Mouse (Mus musculus): Measurements from ENCODE around the gene Ehbp1.

The Ehbp1 gene

DNA sequence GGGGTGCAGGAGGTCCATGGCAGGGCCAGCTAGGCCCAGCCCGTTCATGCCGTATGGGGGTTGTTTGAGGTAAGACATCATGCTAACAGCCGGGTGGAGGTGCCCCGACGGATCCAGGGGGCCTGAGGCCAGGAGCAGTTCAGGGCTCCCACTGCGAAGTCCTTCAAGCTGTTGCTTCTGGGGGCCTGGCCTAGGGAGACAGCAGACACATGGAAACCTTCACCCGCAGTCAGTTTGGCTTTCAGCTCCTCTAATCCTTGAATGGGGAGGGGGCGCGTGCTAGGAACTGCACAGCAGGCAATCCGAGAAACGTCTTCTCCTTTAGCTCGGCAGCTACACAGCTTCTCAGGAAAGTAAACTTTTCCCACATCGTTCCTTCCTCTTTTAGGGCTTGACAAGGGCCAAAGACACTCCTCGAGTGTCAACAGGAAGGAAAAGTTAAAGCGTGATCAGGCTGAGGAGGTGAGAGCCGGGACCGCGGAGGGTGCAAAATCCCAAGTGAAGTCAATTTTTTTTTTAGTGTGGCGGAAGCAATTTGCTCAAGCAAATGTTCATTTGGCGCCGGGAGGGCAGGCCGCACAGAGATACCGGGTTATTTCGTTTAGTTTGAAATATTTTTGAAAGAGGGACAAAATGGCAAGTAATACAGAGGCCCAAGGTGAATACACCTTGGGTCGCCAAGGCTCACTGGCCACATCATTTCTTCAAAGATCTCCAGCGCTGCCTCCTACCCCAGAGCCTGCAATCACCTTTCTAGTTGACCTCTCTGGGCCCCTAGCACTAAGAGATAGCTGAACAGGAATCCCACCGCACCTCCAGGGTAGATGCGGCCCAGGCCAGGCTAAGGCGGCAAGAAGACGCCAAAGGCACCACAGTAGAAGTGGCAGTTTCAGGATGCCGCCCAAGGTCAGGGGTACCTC, 342.4 kb downstream of the Ehbp1 start:
- DNase-seq = no peak

DNA sequence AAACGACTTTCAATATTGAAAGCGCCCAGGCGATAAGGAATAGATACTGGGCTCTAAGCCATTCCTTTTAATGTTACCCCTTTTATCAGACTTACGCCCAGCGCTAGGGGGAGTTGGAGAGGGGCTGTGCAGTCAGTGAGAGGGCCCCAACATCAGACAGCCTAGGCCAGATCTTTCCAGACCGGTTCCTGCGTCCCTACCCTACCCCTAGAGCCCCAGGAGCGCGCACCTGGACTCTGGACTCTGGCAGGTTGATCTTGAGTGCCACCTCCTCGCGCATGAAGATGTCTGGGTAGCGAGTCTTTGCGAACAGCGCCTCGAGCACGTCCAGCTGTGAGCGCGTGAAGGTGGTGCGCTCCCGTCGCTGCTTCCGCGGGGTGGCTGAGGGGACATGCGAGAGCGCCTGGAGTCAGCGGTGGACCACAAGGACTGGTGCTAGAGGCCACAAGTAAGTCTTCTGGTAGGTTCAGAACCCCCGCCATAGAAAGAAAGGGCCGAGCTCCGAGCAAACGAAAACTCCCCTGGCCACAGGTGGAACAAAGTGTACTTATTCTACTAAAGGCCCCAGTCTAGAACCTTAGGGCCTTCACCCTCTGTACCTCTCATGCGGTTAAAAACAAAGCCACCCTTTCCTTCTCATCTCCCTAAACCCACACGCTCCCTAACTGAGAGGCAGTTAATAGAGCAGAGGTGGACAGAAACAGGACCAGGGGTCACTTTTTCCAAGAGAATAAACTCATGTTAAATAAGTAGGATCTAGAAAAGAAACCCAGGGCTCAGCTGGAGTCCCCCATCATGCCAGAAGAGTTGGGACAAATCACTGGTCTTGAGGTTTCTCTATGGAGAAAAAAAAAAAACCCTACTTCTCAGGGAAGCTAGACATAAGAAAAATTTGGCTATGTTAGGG, 343.7 kb downstream of the Ehbp1 start:
- no peak for DNase-seq

DNA sequence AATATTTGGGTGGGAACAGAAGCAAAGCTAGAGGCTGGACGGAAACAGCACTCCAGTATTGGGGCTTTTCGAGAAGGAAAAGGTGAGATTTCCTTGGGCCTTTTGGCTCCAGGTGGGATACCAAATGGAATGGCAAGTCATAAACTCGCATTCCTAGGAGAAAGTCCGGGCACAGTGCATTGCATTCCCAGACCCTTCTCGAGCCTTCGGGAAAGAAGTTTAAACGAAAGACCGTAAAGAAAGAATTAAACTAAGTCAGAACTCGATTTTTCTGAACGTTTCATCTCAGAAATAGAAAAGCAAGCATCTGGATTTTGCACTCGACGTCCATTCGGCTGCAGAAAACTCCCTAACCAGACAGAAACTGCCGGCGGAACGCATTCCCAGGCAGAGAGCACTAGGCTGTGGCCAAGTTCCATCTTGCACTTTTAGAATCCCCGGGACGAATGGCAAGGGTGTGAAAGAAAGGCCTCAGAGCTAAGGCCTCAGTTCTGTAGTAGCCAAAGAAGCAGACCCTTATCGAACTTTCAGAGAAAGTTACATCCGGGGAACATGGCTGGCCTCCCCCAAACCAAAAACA, 344.4 kb downstream of the Ehbp1 start:
- DNase-seq = no peak

DNA sequence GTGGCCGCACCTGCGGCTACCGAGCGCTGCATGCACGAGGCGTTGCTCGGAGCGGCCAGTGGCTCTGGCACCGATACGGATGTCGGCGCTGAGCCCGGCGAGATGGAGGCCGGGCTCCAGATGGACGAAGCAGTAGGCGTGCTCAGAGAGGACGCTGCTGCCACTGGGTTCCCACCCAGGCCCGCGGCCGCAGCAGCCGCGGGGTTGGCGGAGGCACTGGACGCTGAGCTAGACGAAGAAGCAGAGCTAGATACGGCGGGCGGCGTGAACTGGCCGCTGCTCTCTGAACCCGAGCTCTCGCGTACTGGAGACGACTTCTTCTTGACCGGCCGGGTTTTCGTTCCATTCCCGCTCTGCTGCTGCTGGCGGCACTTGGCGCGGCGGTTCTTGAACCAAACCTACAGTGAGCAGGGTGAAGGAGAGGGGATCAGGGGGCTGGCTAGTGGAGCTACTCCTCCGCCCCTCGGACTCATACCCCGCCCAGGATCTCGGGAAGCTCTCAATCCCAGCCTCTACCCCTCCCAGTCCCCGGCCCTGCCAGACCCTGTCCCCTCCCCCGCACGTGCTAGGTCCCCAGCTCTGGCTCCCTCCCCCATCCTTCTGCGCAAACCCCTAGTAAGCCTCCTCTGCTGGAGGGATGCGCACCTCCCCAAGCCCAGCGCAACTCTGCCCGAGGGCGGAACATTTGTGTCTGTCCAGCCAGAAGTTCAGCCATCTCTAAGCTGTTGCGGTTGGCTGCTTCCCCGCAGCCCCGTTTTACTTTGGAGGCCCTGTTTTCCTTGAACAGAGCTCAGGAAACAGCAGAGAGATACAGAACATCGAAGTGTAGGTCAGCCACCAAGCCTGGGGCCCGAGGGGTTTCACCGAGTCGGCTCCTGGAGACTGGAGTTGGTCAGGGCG, 345.2 kb downstream of the Ehbp1 start:
- peak; percentile 41 for DNase-seq

DNA sequence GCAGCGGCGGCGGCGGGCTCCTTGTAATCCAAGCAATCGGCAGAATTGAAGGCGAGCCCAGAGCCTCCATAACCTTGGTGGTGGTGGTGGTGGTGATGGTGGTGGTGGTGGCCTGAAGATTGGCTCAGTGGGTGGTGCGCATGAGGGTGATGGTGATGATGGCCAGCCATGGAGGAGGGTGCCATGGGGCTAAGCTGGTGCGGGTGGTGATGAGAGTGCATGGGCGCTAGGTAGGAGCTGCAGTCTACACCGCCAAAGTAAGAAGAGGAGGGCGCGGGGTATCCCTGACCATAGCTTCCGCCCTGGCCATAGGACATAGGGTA, 345.8 kb downstream of the Ehbp1 start:
- DNase-seq = no peak

DNA sequence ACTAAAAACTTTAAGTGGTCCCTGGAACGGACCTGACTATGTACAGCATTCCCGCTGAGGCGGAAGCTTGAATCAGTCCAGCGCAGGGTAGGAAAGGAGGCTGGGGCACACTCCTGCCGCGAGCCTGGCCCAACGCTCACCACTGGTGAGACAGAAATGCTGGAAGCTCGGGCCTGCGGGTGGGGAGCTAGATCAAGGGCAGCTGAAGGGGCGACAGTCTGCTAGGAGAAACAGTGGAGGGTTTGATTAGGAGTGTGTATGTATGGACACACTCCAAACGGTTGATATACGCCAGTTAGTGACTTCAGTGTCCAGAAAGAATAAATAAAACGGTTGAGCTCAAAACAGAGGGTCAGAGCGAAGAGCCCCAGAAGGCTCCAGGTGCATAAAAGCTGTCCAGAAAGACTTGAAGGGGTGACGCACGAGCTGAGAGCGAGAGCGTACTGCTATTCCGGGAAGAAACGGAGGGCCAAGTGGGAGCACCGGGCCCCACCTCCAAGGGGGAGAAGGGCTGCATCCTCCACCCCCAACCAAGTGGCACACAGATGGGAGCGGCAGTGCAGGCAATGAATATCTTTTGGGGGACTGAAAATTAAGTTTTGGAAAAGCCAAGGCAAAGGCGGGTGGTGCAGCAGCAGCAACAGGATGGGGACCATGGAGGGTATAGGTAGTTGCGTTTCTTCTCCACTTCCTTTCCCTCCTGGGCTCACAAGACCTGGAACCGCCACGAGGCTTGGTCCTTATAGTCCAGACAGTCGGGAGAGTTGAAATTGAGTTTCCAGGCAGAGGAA, 346.4 kb downstream of the Ehbp1 start:
- no peak for DNase-seq

DNA sequence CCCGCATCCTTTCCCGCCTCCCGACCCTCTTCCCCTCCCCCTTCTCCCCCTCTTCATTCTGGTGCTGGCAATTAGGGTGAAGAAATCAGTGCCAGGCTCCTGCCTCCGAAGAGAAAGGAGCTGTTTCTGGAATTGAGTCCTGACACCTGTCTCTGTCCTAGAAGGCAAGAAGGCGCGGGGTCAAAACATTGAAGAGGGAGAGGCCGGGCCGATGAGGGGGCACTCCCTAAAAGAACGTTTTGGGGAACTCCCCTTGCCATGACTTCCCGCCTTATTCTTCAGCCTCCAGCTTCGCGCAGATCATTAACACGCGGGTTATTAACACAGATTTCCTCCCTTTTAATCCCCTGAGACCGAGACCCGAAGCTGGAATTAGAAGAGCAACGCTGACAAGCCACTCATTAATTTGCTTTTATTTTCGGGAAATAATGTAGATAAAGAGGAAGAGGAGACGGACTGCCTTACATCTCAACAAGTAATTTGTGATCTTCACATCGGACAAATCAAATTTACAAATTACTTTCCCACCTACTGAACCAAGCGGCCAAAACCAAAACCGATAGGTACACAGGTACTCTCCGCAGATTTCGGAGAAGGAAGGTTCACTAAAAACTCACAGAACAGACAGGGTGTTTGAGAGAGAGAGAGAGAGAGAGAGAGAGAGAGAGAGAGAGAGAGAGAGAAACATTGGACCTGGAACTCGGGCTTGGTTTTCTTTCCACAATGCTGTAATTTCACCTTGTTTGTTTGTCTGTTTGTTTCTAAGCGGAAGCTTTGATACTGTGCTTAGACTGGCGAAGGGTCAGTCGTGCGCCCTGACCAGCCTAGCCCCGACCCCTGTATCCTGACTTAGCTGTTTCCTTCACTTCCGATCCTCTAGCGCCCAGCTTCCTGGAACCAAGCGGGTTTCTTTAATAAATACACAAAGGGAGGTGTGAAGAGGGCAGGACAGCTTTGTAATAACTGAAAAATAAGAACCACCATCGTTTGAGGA, 347.4 kb downstream of the Ehbp1 start:
- no peak for DNase-seq

DNA sequence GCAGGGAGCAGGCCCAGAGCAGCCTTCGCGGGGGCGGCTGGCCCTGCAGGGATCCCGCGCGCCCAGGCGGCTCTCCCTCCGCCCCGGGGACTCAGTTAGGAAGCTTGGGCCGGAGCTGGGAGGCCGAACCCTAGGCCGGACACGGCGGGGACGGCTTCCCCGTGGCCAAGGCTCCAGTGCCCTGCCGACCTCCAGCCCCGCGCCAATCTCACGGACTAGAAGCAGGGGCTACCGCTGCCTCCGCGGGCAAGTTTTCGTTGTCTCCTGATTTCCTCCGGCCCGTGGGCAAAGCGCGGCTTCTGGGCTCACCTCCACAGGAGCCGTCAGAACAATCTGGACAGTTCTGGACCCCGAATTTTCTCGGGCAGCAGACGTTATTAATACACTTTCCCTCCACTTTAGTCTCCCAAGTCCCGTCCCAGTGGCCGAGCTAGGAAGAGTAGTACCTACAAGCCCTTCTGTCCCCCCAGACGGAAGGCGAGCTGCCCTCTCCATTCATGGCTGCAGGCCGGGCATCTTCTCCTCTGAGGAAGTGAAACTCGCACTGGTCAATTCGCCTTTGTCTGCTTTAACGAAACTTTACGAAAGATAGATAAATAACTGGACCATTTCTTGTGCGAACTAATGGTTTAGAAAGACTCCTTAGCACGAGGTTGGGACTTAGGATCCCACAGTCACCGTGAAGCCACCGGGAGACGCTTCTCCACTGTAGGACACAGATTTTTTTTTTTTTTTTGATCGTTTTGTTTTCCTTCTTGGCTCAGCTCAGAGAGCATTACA, 348.3 kb downstream of the Ehbp1 start:
- DNase-seq = no peak

DNA sequence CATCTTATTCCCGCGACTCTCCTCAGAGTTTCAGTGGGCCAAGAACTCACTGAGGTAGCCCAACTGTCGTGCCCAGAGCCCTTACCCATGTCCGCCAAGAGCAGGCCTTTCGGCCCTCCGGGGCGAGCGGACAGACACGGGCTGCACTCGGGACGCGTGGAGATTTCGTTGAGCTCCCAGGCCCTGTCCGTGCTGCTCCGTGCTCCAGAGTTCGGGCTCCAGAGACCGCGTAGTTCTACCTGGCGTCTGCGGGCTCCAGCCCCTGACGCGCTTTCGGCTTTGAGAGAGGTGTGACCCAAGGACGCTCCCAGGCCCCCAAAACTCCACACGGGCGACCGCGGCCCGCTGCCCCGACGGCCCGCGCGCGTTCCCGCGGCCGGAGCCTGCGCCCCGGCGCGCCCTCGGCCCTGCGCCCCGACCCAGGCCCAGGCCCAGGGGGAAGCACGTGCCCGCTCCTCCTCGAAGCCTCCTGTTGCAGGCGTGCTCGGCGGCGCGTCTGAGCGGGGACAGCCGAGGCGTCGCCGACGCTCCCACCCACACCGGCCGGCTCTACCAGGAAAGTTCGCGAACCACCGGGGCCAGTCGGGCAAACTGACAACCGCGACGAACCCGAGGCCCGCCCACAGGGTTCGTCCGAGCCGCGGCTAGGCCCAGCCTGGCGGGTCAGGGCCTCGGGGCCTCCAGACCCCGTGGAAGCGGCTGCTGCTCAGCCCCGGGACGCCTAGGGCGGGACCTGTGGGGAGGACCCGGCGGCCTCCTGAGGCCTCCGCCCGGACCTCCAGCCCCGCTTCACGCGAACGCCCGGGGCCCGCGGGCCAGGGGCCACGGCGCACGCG, 349.1 kb downstream of the Ehbp1 start:
- DNase-seq = peak; percentile 8

DNA sequence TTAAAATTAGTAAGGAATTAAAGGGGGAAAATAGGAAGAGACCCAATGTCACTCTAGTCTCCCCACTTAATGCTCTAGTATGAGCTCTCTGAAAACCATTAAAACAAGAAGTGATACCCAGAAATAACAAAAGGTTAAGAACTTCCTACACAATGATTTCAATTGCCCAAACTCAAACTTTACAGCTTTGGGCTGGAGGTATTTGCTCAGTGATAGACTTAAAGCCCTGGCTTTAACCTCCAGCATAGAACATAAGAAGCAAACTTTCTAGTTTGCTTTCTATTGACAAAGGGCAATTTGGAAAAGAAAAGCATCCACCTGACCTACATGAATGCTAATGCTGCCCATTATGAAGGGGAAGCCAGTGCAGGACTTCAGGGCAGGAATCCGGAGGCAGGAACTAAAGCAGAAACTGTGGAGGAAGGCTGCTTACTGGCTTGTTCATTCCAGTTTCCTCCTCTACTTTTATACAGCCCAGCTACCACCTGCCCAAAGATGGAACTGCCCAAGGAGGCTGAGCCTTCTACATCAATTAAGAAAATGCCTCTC, 353.6 kb downstream of the Ehbp1 start:
- DNase-seq = no peak

DNA sequence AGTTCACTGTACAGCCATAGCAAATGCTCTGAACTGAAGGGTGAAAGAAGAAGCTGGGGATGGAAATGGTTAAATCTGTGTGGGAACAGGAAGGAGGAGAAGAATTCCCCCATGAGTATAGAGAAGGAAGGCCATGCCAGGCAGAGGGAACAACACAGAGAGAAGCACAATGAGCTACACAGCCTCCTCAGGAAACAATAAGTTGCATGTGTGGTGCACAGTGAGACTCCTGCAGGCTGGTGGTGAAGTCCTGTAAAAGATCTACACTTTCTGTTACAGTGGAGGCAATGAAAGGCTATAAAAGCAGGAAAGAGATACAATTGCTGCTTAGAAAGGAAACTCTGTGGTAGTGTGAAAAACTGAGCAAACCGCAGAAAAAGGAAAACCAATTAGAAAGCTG, 357.0 kb downstream of the Ehbp1 start:
- no peak for DNase-seq

DNA sequence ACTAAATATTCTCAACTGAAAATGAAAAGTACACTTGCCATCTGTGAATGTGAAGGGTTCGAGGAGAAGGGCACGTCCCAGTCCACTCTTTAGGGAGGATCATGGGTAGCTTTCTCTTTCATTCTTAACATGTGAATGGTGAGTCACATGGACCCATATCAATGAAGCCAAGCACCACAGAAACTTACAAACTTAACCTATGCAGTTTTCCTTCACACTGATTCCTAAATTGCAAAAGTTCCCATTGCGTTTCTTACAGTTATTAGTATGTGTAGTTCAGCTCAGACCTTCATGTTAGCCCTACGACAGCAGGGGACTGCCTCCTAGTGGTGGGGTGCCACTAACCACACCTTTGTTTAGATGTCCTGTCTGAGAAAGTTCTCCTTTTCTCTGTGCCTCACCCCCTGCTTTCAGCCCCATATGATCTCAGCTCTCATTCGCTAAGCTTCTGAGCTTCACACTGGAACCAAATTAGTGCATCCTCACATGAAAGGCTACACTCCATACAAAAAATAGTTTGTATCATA, 368.0 kb downstream of the Ehbp1 start:
- DNase-seq = no peak

DNA sequence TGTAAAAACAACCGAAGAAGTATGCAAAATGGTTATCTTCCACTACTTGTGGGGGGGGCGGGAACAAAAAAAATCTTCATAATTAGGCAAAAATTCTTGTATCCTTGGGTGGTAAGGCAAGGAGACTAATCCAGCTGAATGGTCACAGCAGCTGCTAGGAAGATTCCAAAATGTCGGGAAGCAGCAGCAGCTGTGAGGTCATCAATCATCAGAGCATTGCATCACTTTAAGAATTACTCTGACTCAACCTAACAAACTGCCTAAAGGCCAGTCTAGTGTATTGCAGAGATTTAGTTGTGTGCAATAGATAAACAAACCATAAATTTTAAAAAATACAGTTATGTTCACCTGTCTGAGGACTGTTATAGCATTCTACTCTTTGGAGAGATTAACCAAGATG, 368.5 kb downstream of the Ehbp1 start:
- no peak for DNase-seq

DNA sequence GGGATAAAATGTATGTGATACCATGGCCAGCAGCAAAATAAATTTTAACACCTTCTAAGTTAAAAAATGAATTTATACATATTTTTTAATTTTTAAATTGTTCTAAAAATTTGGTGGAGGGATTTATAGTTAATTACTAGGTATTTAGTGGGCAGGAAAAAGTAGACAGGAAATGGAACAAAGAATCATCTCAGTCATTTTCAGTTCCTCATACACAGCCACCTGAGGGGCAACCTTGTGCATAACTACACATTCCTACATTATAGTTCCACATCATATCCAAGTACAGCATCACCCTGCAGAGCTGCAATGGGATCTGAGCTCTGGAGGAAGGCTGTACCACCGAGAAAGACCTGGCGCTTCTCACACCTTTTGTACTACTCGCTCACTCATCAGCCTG, 373.2 kb downstream of the Ehbp1 start:
- no peak for DNase-seq

Data from right cerebral cortex, postnatal 14 days (tissue).